Mouse (Mus musculus) embryonic facial prominence, embryonic 15.5 days (tissue): Measurements from ENCODE around the gene Bok. TPM values are rescaled to one million over a fixed set of nuclear protein-coding genes. Genes with fewer than 3 reads are reported as not detected.

Source experiments
- ATAC-seq: fragments of 200-750 bp; cut with Nextera tagmentation; 2 replicates; pipeline ENCODE4 v1.8.0; 2017; ENCODE audit warnings: low read depth, moderate TSS enrichment; ENCODE audit not compliant: insufficient number of reproducible peaks, low FRiP score, low TSS enrichment
- H3K27ac ChIP-seq: fragments of 300-500 bp; sonication (generic); replicated peaks from 2 replicates; pipeline ENCODE4 v1.5.1; 2015; ENCODE audit warnings: mild to moderate bottlenecking, inconsistent platforms
- H3K27me3 ChIP-seq: fragments of 300-500 bp; sonication (generic); 2 replicates; pipeline ENCODE4 v1.6.1; 2015; ENCODE audit warnings: inconsistent platforms
- H3K36me3 ChIP-seq: fragments of 300-500 bp; sonication (generic); 2 replicates; pipeline ENCODE4 v1.6.1; 2015; ENCODE audit warnings: mild to moderate bottlenecking, inconsistent platforms
- H3K4me1 ChIP-seq: fragments of 300-500 bp; sonication (generic); 2 replicates; pipeline ENCODE4 v1.6.1; 2015; ENCODE audit warnings: inconsistent platforms
- H3K4me2 ChIP-seq: fragments of 300-500 bp; sonication (generic); replicated peaks from 2 replicates; pipeline ENCODE4 v1.6.1; 2015; ENCODE audit warnings: mild to moderate bottlenecking, inconsistent platforms
- H3K4me3 ChIP-seq: fragments of 300-500 bp; sonication (generic); replicated peaks from 2 replicates; pipeline ENCODE4 v1.5.1; 2015; ENCODE audit warnings: mild to moderate bottlenecking, inconsistent platforms
- H3K9ac ChIP-seq: fragments of 300-500 bp; sonication (generic); 2 replicates; pipeline ENCODE4 v1.6.1; 2015; ENCODE audit warnings: inconsistent platforms
- H3K9me3 ChIP-seq: fragments of 300-500 bp; sonication (generic); replicated peaks from 2 replicates; pipeline ENCODE4 v1.6.1; 2016; ENCODE audit warnings: inconsistent platforms
- WGBS: fragments of 180-500 bp; shearing (Covaris S2); methylation state at CpG from one replicate; pipeline ENCODE4 v1.1.7; 2015; 5-methylcytosine and 5-hydroxymethylcytosine counted together
- polyA plus RNA-seq: library from polyadenylated mRNA; unstranded; fragments of >200 nt; fragmentation: Nextera tagmentation; extraction: Ambion mirVana; gene quantifications from 2 replicates; pipeline ENCODE4 v1.2.1, GENCODE M21; 2015

Gene Bok
- polyA plus RNA-seq, 1 experiment from 2014 or later, result 63.4 TPM

DNA sequence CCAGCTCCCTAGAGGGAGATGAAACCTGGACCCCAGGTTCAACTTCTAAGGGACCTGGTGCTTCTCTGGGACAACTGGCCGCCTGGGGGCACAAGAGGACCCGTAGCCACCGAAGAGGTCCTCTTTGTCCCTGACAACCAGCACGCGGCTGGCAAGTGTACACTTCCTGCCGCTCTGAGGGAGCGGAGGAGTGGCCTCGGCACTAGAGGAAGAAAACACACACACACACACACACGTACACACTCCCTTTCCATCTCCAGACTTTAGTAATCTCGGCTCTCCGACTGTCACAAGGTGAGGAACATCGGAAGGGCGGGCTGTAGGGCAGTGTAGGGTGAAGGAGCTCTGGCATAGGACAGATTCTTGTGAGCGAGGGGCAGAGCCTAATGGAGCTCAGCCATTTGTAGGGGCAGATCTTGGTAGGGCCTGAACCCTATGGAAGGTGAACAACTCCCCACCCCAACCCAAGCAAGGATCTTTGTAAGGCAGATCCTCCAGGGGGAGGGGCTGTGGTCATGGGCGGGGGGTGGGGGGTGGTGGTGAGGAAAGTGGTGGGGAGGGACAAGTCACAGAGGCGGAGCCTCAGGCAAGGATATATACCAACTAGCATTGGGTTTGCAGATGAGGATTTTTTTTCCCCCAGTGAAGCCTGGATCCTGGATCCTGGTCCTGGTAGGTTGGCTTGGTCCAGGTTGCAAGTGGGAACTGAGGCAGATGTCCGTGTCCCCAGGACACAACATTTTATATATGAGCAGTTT is 16.5 kb upstream of the Bok start:
- H3K4me3 ChIP-seq, result peak overlapping the region; percentile 42
- H3K36me3 ChIP-seq, result no peaks in the 10 kb centered on the region
- 11% methylated on average over 17 of the region's 17 CpGs for WGBS
- ATAC-seq, result peak; percentile 80
- H3K9ac ChIP-seq, result 0 out of 2 replicates have a peak overlapping the region, but pooled peaks have one; percentile 26
- peaks cover 12% of the 10 kb centered on the region for H3K4me1 ChIP-seq
- H3K27ac ChIP-seq, result 0 out of 2 replicates have a peak overlapping the region, but pooled peaks have one; percentile 36
- peak overlapping the region; percentile 59 for H3K4me2 ChIP-seq
- no peaks in the 10 kb centered on the region for H3K27me3 ChIP-seq
- no peaks in the 10 kb centered on the region for H3K9me3 ChIP-seq

DNA sequence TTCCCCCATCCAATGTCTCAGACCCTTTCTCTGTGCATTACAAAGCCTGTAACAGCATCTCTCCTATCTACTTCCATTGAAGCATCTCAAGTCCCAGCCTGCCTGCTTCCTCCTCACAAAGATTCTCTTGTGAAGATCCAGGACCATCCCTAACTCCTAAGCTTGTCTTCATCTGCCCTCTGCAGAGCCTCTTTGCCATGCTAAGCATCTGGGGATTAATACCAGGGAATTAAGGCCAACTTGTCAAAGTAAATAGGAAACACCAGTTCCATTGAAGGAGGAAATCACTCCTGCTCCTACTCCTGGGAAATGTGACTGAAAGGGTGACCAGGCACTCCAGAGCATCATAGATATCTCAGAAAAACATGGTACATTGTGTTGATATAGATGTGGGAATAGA is 15.5 kb upstream of the Bok start:
- ATAC-seq, result no peak
- no peak overlapping the region for H3K4me3 ChIP-seq
- no peak overlapping the region for H3K9ac ChIP-seq
- H3K36me3 ChIP-seq, result no peaks in the 10 kb centered on the region
- no peak overlapping the region for H3K27ac ChIP-seq
- no peaks in the 10 kb centered on the region for H3K27me3 ChIP-seq
- no peaks in the 10 kb centered on the region for H3K9me3 ChIP-seq
- peaks cover 12% of the 10 kb centered on the region for H3K4me1 ChIP-seq
- H3K4me2 ChIP-seq, result no peak overlapping the region

DNA sequence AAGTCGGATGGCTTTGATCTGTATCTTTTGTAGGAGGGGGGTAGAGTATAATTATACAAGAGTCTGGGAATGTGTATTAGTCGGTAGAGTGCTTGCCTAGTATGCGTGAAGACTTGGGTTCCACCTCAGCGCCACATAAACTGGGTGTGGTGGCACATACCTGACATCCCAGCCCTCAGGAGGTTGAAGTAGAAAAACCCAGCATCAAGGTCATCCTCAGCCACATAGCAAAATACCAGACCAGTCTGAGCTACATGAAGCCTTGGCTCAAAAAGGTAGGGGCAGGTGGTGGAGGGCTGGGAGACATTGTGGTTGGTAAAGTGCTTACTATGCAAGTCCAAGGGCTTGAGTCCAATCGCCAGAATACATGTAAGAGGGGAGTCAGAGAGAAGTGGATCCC is 12.8 kb upstream of the Bok start:
- 75% methylated on average over 5 of the region's 5 CpGs for WGBS
- Histone ChIP-seq H3K4me1 (peaks cover 12% of the 10 kb centered on the region), H3K36me3 (no peaks in the 10 kb centered on the region), H3K9me3 (no peaks in the 10 kb centered on the region), H3K4me2 (no peak overlapping the region), H3K27ac (no peak overlapping the region), H3K27me3 (no peaks in the 10 kb centered on the region), H3K9ac (no peak overlapping the region), H3K4me3 (no peak overlapping the region)
- no peak for ATAC-seq

DNA sequence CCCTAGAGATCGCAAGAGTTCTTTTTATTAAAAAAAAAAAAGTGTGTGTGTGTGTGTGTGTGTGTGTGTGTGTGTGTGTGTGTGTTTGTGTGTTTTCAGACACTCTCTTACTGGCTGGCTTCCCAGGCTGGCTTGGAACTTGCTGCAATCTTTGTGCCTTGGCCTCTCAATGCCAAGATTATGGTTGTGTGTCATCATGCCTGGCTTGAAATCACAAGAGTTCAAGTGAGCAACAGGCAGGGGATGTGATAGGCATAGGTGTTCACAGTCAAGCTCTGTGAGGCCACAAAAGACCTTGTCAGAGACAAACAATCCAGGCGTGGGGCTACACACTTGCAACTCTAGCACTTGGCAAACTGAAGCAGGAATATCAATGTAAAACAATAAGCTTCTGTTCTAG is 7.1 kb upstream of the Bok start:
- Histone ChIP-seq H3K4me2 (no peak overlapping the region), H3K4me3 (no peak overlapping the region), H3K4me1 (no peaks in the 10 kb centered on the region; the same call in 1 of the 2 replicates), H3K27me3 (no peaks in the 10 kb centered on the region), H3K9me3 (no peaks in the 10 kb centered on the region), H3K27ac (no peak overlapping the region), H3K9ac (no peak overlapping the region), H3K36me3 (no peaks in the 10 kb centered on the region)
- WGBS, result 55% methylated on average over 2 of the region's 2 CpGs
- ATAC-seq, result no peak

DNA sequence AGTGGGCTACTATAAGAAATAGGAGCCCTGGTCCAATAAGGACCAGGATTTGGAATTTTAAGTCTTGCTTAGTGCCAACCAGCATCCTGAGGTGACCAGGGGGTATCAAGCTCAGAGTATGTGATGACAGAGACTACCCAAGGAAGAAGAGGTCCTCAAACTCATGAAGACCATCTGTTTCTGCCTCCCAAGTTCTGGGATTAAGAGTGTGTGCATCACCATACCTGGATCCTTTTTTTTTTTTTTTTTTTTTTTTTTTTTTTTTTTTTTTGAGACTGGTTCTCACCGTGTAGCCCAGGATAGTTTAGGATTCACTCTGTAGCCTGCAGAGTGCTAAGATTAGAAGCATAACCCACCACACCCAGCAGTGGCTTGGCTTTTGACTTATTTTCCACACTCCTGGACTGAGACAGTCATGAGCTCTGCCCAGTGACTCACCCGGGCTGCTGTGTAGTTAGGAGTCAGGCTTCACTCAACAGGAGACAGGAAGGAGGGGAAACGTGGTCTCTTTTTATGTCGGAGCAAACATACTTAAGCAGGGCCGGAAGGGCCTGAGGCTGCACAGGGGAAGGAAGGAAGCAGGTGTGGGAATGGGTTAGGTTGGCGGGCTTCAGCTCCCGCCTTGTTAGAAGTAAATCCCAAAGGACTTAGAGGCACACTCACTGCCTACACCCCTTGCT is 5.4 kb upstream of the Bok start:
- Histone ChIP-seq H3K4me3 (no peak overlapping the region), H3K4me2 (no peak overlapping the region), H3K27ac (peak overlapping the region; percentile 55; the same call in 1 of the 2 replicates), H3K36me3 (no peaks in the 10 kb centered on the region), H3K9me3 (no peaks in the 10 kb centered on the region), H3K27me3 (no peaks in the 10 kb centered on the region), H3K4me1 (peaks cover 2% of the 10 kb centered on the region; the same call in 1 of the 2 replicates), H3K9ac (no peak overlapping the region)
- WGBS, result 47% methylated on average over 7 of the region's 7 CpGs
- peak; percentile 51; the same call in 1 of the 2 replicates for ATAC-seq

DNA sequence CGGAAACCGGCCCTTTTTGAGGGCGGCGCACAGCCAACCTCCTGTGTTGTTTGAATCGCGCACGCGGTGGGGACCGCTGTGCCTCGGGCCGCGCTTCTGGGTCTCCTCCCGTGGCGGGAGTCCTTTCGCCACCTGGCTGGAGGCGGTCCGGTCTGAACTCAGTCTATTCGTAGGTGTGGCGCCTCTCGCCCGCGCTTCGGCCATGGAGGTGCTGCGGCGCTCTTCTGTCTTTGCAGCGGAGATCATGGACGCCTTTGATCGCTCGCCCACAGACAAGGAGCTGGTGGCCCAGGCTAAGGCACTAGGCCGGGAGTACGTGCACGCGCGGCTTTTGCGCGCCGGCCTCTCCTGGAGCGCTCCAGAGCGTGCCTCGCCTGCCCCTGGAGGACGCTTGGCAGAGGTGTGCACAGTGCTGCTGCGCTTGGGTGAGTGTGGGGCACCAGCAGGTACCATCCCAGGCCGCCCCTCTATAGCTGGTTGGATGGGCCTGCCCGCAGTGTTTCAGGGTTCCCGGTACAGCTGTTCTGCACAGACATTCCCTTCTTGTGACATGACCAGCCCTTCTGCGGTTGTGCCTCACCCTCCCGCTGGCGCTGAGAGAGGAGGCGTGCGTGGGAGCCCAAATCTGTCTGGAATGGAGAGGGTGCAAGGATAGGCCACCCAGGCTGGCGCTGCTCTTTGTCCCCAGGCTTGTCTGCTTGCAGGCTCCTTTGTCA is 943 bp downstream of the Bok start:
- no peaks in the 10 kb centered on the region for H3K27me3 ChIP-seq
- H3K9ac ChIP-seq, result peak overlapping the region; percentile 33
- no peaks in the 10 kb centered on the region for H3K9me3 ChIP-seq
- H3K4me1 ChIP-seq, result peaks cover 22% of the 10 kb centered on the region
- 0 out of 2 replicates have a peak, but pooled peaks cover 3% of the 10 kb centered on the region for H3K36me3 ChIP-seq
- H3K4me2 ChIP-seq, result peak overlapping the region; percentile 91
- peak overlapping the region; percentile 66 for H3K27ac ChIP-seq
- H3K4me3 ChIP-seq, result peak overlapping the region; percentile 61
- ATAC-seq, result peak; percentile 81
- WGBS, result 2% methylated on average over 51 of the region's 51 CpGs

DNA sequence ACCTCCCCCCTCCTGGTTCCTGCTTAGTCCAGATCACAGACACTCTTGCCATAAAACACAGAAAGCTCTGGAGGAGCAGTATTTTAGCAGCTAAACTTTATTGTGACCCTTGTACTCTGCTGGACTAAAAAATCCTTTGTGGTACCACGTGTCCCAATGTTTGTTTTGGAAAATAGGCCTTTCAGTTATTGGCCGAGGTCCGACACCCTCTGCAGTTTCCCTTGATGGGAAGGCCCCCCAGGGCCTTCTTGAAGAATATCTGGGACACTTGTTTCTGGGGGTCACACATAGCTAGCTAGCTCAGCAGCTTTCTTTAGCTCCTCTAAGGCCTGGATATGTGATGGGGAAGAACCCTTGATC is 1.5 kb downstream of the Bok start:
- Histone ChIP-seq H3K4me1 (peaks cover 22% of the 10 kb centered on the region), H3K4me3 (peak overlapping the region; percentile 61), H3K4me2 (peak overlapping the region; percentile 91), H3K9ac (no peak overlapping the region), H3K27ac (peak overlapping the region; percentile 66), H3K36me3 (0 out of 2 replicates have a peak, but pooled peaks cover 5% of the 10 kb centered on the region), H3K27me3 (no peaks in the 10 kb centered on the region), H3K9me3 (no peaks in the 10 kb centered on the region)
- ATAC-seq, result no peak
- WGBS, result 47% methylated on average over 3 of the region's 3 CpGs

DNA sequence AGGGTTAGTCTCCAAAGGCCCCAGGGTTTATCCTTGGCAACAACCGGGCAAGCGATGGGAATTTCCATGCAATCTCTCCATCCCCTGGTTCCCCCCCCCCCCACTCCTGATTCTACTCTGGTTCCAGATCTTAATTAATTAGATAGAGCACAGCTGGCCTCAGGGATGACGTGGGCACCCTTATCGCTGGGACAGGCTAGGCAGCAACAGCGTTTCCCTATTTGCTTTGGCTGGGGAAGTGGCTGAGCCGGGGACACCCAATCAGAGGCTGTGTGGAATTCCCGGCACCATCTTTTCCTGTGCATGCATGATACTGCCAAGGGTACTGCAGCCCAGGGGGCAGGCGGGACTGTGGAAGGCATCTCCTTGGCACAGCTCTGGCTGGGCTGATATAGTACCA is 2.7 kb downstream of the Bok start:
- no peak for ATAC-seq
- Histone ChIP-seq H3K27me3 (no peaks in the 10 kb centered on the region), H3K9ac (no peak overlapping the region), H3K4me3 (no peak overlapping the region), H3K36me3 (0 out of 2 replicates have a peak, but pooled peaks cover 5% of the 10 kb centered on the region), H3K4me2 (no peak overlapping the region), H3K4me1 (peaks cover 22% of the 10 kb centered on the region), H3K27ac (no peak overlapping the region), H3K9me3 (no peaks in the 10 kb centered on the region)
- WGBS, result 79% methylated on average over 8 of the region's 8 CpGs

DNA sequence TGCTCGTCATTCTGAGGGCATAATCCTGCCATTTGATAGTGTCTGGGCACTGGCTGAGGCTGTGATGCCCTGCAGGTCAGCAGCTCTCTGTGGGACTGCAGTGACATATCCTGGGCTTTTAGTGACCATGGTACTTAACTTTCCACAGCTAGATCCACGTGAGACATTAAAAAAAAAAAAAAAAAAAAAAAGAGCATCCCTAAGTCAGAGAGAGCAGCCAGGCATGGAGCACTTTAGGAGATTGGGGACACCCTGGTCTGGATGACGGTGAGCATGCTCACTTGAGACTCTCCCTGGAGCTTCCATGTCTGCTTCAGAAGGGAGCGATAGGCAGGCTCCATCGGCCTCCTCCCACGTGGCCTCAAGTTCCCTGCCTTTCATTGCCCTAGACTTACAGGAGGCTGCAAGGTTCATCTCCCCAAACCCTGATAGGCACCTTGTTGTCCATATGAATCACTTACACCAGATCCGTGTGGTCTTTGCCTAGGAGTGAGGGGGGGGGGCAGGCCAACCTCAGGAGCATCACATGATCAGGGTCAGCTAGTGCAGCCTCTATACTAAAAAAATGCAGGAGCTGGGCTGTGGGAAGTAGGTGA is 4.5 kb downstream of the Bok start:
- Histone ChIP-seq H3K4me1 (peaks cover 21% of the 10 kb centered on the region), H3K27me3 (no peaks in the 10 kb centered on the region), H3K36me3 (0 out of 2 replicates have a peak, but pooled peaks cover 6% of the 10 kb centered on the region), H3K27ac (no peak overlapping the region), H3K9ac (no peak overlapping the region), H3K4me3 (no peak overlapping the region), H3K9me3 (no peaks in the 10 kb centered on the region), H3K4me2 (no peak overlapping the region)
- WGBS, result 75% methylated on average over 7 of the region's 7 CpGs
- no peak for ATAC-seq

DNA sequence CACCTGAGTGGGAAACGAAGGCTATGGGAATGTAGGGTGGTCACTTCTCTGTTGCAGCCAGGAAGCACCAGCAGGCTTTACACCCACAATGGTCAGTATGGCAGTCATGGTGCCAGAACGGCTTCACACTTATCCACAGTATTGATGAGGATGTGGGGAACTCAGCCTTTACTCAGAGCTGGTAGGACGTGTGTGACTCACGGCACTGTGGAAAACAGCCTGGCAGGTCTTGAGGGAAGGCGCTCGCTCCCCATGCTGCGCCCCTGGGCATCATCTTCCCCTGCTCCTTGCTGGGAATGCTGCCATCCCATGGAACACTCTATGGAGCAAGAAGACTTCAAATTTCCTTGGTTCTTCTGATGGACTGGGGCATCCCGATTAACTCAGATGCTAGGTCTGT is 5.6 kb downstream of the Bok start:
- WGBS, result 92% methylated on average over 8 of the region's 8 CpGs
- H3K27ac ChIP-seq, result no peak overlapping the region
- no peak for ATAC-seq
- H3K9ac ChIP-seq, result no peak overlapping the region
- no peaks in the 10 kb centered on the region for H3K9me3 ChIP-seq
- peaks cover 11% of the 10 kb centered on the region for H3K4me1 ChIP-seq
- no peak overlapping the region for H3K4me2 ChIP-seq
- 0 out of 2 replicates have a peak, but pooled peaks cover 13% of the 10 kb centered on the region for H3K36me3 ChIP-seq
- no peak overlapping the region for H3K4me3 ChIP-seq
- H3K27me3 ChIP-seq, result no peaks in the 10 kb centered on the region
